ENCODE assay signal across 17 mouse cellular contexts in genomic region chr7:93061747-93062146, GRCm38 (mm10). TPM values are rescaled to one million over a fixed set of nuclear protein-coding genes. Genes with fewer than 3 reads are reported as not detected.
DNase-seq lines count a peak whose midpoint lies in the region; ATAC-seq and TF ChIP-seq lines count a peak whose summit lies in the region.
"Had no signal": no experiment of that assay in that cellular context is flagged by ENCODE, and none has a peak within 500 bp of the region (broad histone marks: within the 10 kb centered on the region; RNA-seq: fewer than 3 reads in every experiment).

No protein-coding gene starts in this region.

- intact Hi-C loops in left cerebral cortex, adult 2 months (cut with DNase I) = loop anchor here (2.0 kb wide), 1 partner anchor 55 kb away; no protein-coding TSS in a partner anchor
- intact Hi-C loops in heart, postnatal 25 days (cut with DNase I) = no loop called here

- H3K27me3 ChIP-seq in embryonic facial prominence, embryonic 12.5 days = no peaks in the 10 kb centered on the region
- H3K27me3 ChIP-seq in forebrain, embryonic 13.5 days = no peaks in the 10 kb centered on the region
- H3K27me3 ChIP-seq in hindbrain, embryonic 15.5 days = no peaks in the 10 kb centered on the region
- H3K27me3 ChIP-seq in midbrain, embryonic 12.5 days = peaks cover 8% of the 10 kb centered on the region
- no peaks in the 10 kb centered on the region for H3K27me3 ChIP-seq in kidney, embryonic 14.5 days (ENCODE audit: control insufficient read depth, insufficient read depth, low read length)
- H3K27me3 ChIP-seq: embryonic facial prominence, embryonic 15.5 days had no signal

- DNase-seq in left cerebral cortex, adult 9 months (ENCODE audit: low spot score in 2 of 2) = no peak
- no peak for DNase-seq in left cerebral cortex, adult 2 months (ENCODE audit: extremely low spot score in 1 of 2, low spot score in 2 of 2)
- no peak for DNase-seq in heart, postnatal 25 days (ENCODE audit: low spot score)
- DNase-seq: adrenal gland, postnatal 10 days; cerebellum, postnatal 14 days; gastrocnemius, postnatal 36 days; liver; lung, adult 2 months; thymus, adult 18-20 months had no signal

- 0 out of 2 replicates have a peak overlapping the region, but pooled peaks have one; percentile 36 for H3K27ac ChIP-seq in embryonic facial prominence, embryonic 12.5 days
- peak overlapping the region; percentile 78 for H3K27ac ChIP-seq in forebrain, embryonic 13.5 days
- peak overlapping the region; percentile 70 for H3K27ac ChIP-seq in hindbrain, embryonic 15.5 days (replicated peaks)
- peak overlapping the region; percentile 71 for H3K27ac ChIP-seq in midbrain, embryonic 12.5 days (replicated peaks)
- no peak overlapping the region for H3K27ac ChIP-seq in kidney, embryonic 14.5 days (ENCODE audit: low read depth, low read length)
- H3K27ac ChIP-seq in left cerebral cortex, adult 2 months = no peak overlapping the region; the same call in 1 of the 2 replicates
- H3K27ac ChIP-seq: embryonic facial prominence, embryonic 15.5 days; kidney, postnatal 0 days had no signal

- no peaks in the 10 kb centered on the region for H3K4me1 ChIP-seq in embryonic facial prominence, embryonic 12.5 days
- peaks cover 29% of the 10 kb centered on the region for H3K4me1 ChIP-seq in forebrain, embryonic 13.5 days
- peaks cover 14% of the 10 kb centered on the region for H3K4me1 ChIP-seq in hindbrain, embryonic 15.5 days (replicated peaks)
- peaks cover 25% of the 10 kb centered on the region for H3K4me1 ChIP-seq in midbrain, embryonic 12.5 days
- no peaks in the 10 kb centered on the region for H3K4me1 ChIP-seq in kidney, embryonic 14.5 days (ENCODE audit: control insufficient read depth, insufficient read depth, low read length)
- H3K4me1 ChIP-seq: embryonic facial prominence, embryonic 15.5 days had no signal

- H3K36me3 ChIP-seq in embryonic facial prominence, embryonic 12.5 days = no peaks in the 10 kb centered on the region
- H3K36me3 ChIP-seq in forebrain, embryonic 13.5 days (ENCODE audit: poor library complexity, severe bottlenecking) = no peaks in the 10 kb centered on the region
- no peaks in the 10 kb centered on the region for H3K36me3 ChIP-seq in hindbrain, embryonic 15.5 days
- no peaks in the 10 kb centered on the region for H3K36me3 ChIP-seq in midbrain, embryonic 12.5 days
- no peaks in the 10 kb centered on the region for H3K36me3 ChIP-seq in kidney, embryonic 14.5 days (ENCODE audit: control insufficient read depth, insufficient read depth, low read length)
- H3K36me3 ChIP-seq: embryonic facial prominence, embryonic 15.5 days had no signal

- H3K4me3 ChIP-seq in embryonic facial prominence, embryonic 12.5 days = no peak overlapping the region
- H3K4me3 ChIP-seq in forebrain, embryonic 13.5 days = no peak overlapping the region
- no peak overlapping the region for H3K4me3 ChIP-seq in hindbrain, embryonic 15.5 days
- no peak overlapping the region for H3K4me3 ChIP-seq in midbrain, embryonic 12.5 days
- H3K4me3 ChIP-seq in kidney, embryonic 14.5 days (ENCODE audit: low read length) = no peak overlapping the region
- H3K4me3 ChIP-seq in left cerebral cortex, adult 2 months = no peak overlapping the region
- H3K4me3 ChIP-seq: embryonic facial prominence, embryonic 15.5 days had no signal

- ATAC-seq in embryonic facial prominence, embryonic 12.5 days (ENCODE audit: insufficient number of reproducible peaks, insufficient read depth, low FRiP score, low TSS enrichment) = no peak
- ATAC-seq in forebrain, embryonic 13.5 days = peak; percentile 79
- ATAC-seq in hindbrain, embryonic 15.5 days (ENCODE audit: low FRiP score, low read depth) = peak; percentile 67; the same call in 1 of the 2 replicates
- ATAC-seq in midbrain, embryonic 12.5 days (ENCODE audit: low FRiP score, low read depth) = peak; percentile 72
- no peak for ATAC-seq in kidney, embryonic 14.5 days (ENCODE audit: low FRiP score, low TSS enrichment)

- 42% methylated on average over 3 of the region's 3 CpGs for WGBS in embryonic facial prominence, embryonic 12.5 days
- 8% methylated on average over 3 of the region's 3 CpGs for WGBS in forebrain, embryonic 13.5 days
- 19% methylated on average over 3 of the region's 3 CpGs for WGBS in hindbrain, embryonic 15.5 days
- WGBS in midbrain, embryonic 12.5 days = 8% methylated on average over 3 of the region's 3 CpGs
- WGBS in kidney, embryonic 14.5 days = 82% methylated on average over 3 of the region's 3 CpGs

- H3K9me3 ChIP-seq in embryonic facial prominence, embryonic 12.5 days = 0 out of 2 replicates have a peak, but pooled peaks cover 3% of the 10 kb centered on the region
- peaks cover 6% of the 10 kb centered on the region; the same call in 1 of the 2 replicates for H3K9me3 ChIP-seq in forebrain, embryonic 13.5 days (replicated peaks)
- no peaks in the 10 kb centered on the region for H3K9me3 ChIP-seq in hindbrain, embryonic 15.5 days
- H3K9me3 ChIP-seq in midbrain, embryonic 12.5 days = 0 out of 2 replicates have a peak, but pooled peaks cover 5% of the 10 kb centered on the region
- no peaks in the 10 kb centered on the region for H3K9me3 ChIP-seq in kidney, embryonic 14.5 days (ENCODE audit: control insufficient read depth, low read length)
- H3K9me3 ChIP-seq: embryonic facial prominence, embryonic 15.5 days had no signal

- no peak overlapping the region for H3K9ac ChIP-seq in embryonic facial prominence, embryonic 12.5 days
- no peak overlapping the region for H3K9ac ChIP-seq in forebrain, embryonic 13.5 days
- H3K9ac ChIP-seq in hindbrain, embryonic 15.5 days = no peak overlapping the region
- no peak overlapping the region for H3K9ac ChIP-seq in midbrain, embryonic 12.5 days (replicated peaks)
- H3K9ac ChIP-seq in kidney, embryonic 14.5 days (ENCODE audit: low read depth, low read length) = no peak overlapping the region
- H3K9ac ChIP-seq: embryonic facial prominence, embryonic 15.5 days had no signal

- no peak for TF ChIP-seq CTCF in left cerebral cortex, adult 2 months (IDR thresholded peaks at IDR 0.05)

- H3K4me2 ChIP-seq in embryonic facial prominence, embryonic 12.5 days (replicated peaks) = no peak overlapping the region
- H3K4me2 ChIP-seq in forebrain, embryonic 13.5 days = peak overlapping the region; percentile 30
- H3K4me2 ChIP-seq in hindbrain, embryonic 15.5 days = peak overlapping the region; percentile 14; the same call in 1 of the 2 replicates
- peak overlapping the region; percentile 9; the same call in 1 of the 2 replicates for H3K4me2 ChIP-seq in midbrain, embryonic 12.5 days (replicated peaks)
- H3K4me2 ChIP-seq in kidney, embryonic 14.5 days (replicated peaks; ENCODE audit: low read depth, low read length) = no peak overlapping the region
- H3K4me2 ChIP-seq: embryonic facial prominence, embryonic 15.5 days had no signal

RNA-seq across cellular contexts. Expression of gene Fam181b, which starts 17.9 kb away (rescaled TPM):
- 11.6 and 12.5 TPM in 2 replicates for polyA plus RNA-seq in embryonic facial prominence, embryonic 12.5 days (2016; fragmentation: Nextera tagmentation; extraction: Ambion mirVana)
- 24.1 and 28.2 TPM in 2 replicates for polyA plus RNA-seq in forebrain, embryonic 13.5 days (2015; fragmentation: Nextera tagmentation; extraction: Ambion mirVana)
- polyA plus RNA-seq in hindbrain, embryonic 15.5 days (2015; fragmentation: Nextera tagmentation; extraction: Ambion mirVana) = 57.1 and 65.4 TPM in 2 replicates
- polyA plus RNA-seq in midbrain, embryonic 12.5 days (2016; fragmentation: Nextera tagmentation; extraction: Ambion mirVana) = 62.0 and 66.8 TPM in 2 replicates
- 2.0 and 2.3 TPM in 2 replicates for polyA plus RNA-seq in kidney, embryonic 14.5 days (2014; fragmentation: Nextera tagmentation; extraction: Ambion mirVana)
- 10 to 100 TPM; 18.4 to 23.0 TPM for total RNA-seq in left cerebral cortex, adult 2 months (2021)
- 1 to 10 TPM; 5.0 to 5.5 TPM for total RNA-seq in heart, postnatal 25 days (2021)
- total RNA-seq: megakaryocyte, adult 5-6 weeks had no signal

Comparison
In these comparisons a context has a peak if more than half of its experiments do, and no peak if none do; other contexts are left out.
1. ATAC-seq: peak in forebrain, embryonic 13.5 days (single experiment), hindbrain, embryonic 15.5 days (single experiment) and midbrain, embryonic 12.5 days (single experiment); none in embryonic facial prominence, embryonic 12.5 days (single experiment) and kidney, embryonic 14.5 days (single experiment).
2. H3K27ac ChIP-seq: peak in embryonic facial prominence, embryonic 12.5 days (single experiment), forebrain, embryonic 13.5 days (single experiment), hindbrain, embryonic 15.5 days (single experiment) and midbrain, embryonic 12.5 days (single experiment); none in kidney, embryonic 14.5 days (single experiment) and left cerebral cortex, adult 2 months (single experiment).
3. H3K4me2 ChIP-seq: peak in forebrain, embryonic 13.5 days (single experiment), hindbrain, embryonic 15.5 days (single experiment) and midbrain, embryonic 12.5 days (single experiment); none in embryonic facial prominence, embryonic 12.5 days (single experiment) and kidney, embryonic 14.5 days (single experiment).